Mouse (Mus musculus): Measurements from ENCODE around the gene Taf5.

Gene Taf5

DNA sequence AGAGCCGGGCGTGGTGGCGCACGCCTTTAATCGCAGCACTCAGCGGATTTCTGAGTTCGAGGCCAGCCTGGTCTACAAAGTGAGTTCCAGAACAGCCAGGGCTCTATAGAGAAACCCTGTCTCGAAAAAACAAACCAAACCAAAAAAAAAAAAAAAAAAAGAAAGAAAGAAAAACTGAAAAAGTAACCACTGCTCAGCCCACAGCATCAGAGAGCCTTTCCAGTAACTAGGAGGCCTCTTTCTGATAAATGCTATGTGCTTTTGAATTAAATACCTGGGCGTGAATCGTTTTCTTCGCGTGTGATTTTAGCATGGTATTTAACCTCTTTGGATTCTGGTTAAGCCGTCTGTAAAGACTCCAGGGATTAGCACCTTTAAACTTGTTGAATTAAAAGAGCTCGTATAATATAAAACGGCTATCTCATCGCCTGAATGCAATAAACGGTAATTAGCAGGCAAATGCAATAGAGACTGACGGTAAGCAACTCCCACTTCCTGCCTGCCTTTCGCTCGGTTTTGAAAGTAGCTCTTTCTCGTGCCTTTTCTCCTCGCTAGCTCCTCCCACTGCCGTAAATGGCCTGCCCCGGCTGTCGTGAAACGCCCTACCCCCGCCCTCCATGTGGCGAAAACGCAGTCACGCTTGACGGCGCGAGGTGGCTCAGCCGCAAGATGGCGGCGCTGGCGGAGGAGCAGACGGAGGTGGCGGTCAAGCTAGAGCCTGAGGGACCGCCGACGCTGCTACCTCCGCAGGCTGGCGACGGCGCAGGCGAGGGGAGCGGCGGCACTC, at the start of gene Taf5:
Gene Taf5, plus strand, starts transcription at position 651 of the 787 bp plus-strand sequence.
- DNase-seq (ENCODE audit: low read depth, low spot score) = peak; percentile 90

DNA sequence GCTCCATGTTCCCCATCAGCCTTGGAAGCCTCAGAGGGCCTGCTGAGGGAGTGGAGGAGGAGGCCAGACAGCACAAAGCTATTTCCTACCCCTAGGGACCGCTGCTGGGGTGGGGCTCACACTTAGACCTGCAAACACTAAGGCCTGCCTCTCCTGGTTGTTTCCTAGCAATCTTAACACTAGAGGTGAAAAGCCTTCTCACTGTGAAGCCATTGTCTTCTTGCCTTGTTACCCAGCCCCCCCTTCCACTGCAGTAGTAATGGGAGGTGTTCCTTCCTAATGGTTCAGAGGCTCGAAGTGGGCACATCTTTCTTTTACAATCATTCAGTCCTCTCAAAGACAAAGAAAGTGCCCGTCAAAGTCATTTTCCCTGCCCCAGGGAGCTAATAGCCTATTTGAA, 49.7 kb upstream of the Taf5 start:
- DNase-seq (ENCODE audit: low read depth, low spot score) = no peak

DNA sequence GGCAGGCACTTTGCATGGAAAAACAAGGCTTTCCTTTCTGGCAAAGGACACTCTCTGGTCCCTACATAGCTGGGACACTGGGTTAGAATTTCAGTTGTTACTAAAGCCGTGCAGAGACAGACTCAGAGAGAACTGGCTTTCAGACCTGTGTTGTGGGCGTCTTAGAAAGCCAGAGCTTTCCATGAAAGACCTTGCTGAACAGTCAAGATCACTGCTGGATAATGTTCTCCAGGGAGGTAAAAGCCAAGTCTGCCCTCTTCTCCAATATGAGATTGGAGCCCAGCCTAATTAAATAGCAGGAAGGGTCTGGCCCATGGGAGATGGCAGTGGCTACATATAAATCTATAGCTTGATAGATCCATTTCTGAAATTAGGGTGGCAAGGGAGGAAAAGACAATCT, 49.2 kb upstream of the Taf5 start:
- DNase-seq (ENCODE audit: low read depth, low spot score) = no peak

DNA sequence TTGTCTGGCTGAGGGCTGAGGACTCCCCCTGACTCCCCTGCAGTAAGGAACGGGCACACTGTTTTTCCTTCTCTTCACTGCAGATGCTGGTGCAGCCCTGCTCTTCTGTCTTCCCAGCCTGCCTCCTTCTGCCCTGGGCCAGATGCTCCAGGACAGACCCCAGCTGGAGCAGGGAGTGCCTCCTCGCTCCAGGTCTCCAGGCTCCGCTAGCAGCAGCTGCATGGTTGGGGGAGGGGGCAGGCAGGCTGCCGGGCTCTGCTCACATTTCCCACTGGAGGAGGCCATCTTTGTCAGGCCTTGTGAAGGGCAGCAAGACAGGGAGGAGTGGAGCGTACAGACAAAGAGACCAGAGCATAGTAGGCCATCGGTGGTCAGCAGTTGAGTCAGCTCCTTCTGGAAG, 48.2 kb upstream of the Taf5 start:
- DNase-seq (ENCODE audit: low read depth, low spot score) = no peak

DNA sequence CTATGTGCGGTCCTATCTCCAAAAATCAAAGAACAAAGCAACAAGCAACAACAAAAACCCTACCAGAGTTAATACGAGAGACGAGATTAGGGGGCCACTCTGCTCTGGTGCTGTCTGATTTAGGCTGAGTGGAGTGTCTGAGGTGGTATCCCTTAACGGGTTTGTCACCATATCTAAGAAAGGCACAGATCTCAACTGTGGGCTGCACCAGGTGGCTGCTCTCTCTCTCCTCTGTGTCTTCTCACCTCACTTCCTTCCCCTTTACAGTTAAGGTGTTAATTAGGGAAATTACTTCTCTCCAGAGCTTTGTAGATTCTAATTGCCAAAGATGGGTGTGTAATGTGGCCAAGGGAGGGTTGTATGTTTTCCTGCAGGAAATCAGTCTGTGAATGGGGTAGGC, 44.8 kb upstream of the Taf5 start:
- no peak for DNase-seq (ENCODE audit: low read depth, low spot score)

DNA sequence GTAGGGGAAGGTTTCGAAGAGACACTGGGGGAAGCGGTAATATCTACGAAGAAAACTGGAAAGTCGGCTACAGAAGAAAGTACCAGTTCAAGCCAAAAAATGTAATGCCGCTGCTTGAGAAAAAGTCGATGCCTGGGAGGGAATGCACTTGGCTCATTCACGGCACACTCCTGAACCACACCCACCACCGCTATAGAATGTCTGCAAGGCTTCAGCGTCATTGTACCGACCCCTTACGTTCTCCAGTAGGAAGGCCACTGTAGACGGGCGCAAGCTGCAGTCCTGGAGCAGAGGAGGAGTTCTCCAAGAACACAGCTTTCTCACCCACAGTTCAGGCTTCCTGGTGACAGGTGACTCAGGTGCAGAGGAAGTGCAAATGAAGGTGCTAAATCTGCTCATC, 44.0 kb upstream of the Taf5 start:
- DNase-seq (ENCODE audit: low read depth, low spot score) = no peak

DNA sequence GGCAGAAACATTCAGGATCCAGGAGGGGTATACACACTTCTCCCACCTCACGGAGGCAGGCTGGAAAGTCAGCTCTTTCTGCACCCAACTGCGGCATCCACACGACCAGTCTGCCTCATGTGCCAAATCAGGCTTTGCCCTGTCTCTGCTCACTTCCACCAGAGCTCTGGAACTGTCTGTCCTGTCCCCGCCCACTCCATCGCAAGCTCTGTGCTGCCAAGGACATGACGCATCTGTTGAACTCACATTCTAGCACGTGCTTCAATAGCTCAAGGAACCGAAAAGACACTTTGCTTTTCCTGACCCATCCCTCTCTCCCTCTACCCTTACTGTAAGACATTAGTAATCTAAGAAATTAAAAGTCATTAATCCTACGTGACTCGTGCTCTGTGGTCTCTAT, 42.6 kb upstream of the Taf5 start:
- no peak for DNase-seq (ENCODE audit: low read depth, low spot score)

DNA sequence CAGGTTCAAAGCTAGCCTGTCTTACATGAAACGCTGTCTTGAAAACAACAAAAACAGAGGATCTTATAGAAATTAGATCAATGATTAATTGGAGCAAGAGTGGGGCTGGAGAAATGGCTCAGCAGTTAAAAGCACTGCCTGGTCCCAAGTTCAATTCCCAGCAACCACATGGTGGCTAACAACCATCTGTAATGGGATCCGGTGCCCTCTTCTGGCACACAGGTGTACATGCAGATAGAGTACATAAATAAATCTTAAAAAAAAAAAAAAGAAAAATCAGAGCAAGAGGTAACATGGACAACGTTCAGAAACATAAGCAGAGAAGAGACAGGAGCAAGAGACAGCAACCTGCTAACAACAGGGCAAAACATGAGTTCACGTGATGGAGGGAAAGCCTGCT, 41.0 kb upstream of the Taf5 start:
- DNase-seq (ENCODE audit: low read depth, low spot score) = no peak

DNA sequence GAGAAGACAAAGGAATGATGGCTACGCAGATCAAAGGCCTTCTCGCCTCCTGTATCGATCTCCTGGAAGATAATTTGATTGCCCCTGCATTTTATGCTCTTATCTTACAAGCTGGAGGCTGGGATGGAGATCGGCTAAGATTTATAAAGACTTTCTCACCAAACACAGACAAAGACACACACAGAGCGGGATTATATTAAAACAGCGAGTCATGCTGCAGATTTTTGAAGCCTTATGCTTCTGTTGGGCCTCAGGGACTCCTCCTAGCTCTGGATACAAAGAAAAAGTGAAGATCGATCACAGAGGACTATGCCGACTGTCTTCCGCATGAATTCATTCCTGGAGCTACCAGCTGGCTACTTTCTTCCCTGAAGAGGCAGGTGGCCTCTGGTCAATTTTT, 37.8 kb upstream of the Taf5 start:
- DNase-seq (ENCODE audit: low read depth, low spot score) = no peak

DNA sequence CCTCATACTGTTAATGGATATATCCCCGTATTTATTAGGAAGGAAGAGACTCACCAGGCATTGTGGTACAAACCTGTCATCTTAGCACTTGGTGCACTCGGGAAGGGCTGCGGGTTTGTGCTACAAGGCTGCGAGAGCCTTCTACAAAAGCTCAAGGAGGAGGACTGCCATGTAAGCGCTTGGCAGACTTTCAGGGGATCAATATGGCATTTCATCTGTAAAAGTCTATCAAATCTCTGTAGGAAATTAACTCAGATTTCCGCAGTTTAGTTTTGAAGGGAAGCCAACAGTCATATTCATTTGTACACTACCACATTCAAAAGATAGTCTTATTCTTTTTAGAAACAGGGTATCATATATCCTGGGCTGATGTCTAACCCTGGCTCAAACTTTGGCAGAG, 35.8 kb upstream of the Taf5 start:
- DNase-seq (ENCODE audit: low read depth, low spot score) = no peak

DNA sequence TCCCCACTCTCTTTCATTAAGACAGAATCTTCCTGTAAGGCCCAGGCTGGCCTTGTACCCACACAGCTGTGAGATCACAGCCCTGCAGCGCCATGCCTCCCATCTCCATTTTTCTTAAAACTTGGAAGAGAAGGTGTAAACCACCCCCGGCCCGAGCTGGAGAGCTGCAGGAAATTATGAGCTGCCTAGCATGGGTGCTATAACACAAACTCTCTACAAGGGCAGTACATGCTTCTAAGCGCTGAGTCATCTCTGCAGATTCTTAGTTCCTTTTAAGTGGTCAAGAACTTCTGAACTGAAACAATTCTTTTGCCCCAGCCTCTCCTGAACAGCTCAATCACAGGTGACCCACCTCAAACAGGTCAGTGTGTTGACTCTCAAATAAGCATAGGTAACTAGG, 32.6 kb upstream of the Taf5 start:
- DNase-seq (ENCODE audit: low read depth, low spot score) = no peak

DNA sequence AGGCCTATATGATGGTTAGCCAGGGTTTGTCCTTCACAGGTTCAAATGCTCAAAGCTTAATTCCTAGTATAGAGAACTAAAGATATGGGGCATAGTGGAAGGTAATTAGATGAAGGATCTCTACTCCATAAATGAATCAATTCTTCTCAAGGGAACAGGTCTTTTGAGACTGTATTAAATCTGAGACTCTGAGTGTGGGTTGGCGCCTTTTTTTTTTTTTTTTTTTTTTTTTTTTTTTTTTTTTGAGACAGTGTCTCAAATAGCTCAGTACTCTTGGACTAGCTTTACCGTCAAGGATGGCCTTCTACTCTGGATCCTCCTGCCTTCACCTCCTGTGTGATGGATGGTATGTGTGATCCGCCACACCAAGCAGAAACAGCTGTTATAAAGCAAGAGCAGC, 30.9 kb upstream of the Taf5 start:
- DNase-seq (ENCODE audit: low read depth, low spot score) = no peak

DNA sequence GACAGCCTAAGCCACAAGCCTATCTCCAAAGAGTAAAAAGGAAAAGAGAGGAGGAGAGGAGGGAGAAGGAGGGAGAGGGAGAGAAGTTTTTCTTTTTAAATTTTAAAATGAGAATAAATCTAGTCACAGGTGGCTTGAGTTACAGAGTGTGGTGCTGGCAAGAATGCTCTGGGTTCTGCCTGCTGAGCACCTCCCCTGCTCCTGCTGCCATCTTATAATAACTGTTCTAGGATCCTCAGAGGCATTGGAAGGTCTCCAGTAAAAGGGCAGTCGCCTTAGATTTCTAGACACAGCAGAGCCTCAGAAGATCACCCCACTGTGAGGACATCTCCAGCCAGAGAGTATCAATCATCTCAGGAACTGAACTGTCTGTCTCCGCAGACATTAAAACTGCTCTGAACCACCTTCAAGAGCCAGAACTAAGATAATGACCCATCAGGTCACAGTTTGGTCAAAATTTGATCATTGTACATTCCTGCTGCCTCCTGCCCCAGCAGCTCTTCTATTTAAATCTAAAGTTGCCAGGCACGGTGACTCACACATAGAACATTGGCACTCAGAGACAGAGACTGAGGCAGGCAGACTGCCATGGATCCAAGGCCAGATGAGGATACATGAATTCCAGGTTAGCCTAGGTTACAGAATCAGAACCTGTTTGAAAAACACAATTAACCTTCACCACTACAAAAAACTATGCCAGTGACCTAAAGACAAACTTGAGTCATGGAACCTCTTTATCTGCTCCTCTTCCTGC, 26.6 kb upstream of the Taf5 start:
- DNase-seq (ENCODE audit: low read depth, low spot score) = no peak

DNA sequence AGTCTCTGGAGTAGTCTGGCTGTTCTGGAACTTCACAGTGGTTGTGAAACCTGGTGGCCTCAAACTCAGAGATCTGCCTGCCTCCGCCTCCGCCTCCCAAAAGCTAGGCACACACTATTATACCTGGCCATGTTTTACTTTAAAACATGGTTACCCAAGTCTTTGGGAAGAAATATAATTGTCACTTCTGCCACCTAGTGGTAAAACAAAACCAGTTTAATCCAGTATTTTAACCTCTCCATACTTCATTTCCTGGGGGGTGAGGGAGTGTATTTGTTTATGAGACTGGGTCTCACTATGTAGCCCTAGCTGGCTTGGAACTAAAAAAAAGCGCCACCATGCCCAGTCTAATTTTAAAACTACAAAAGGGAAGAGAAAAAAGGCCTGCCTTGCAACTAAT, 23.9 kb upstream of the Taf5 start:
- no peak for DNase-seq (ENCODE audit: low read depth, low spot score)

DNA sequence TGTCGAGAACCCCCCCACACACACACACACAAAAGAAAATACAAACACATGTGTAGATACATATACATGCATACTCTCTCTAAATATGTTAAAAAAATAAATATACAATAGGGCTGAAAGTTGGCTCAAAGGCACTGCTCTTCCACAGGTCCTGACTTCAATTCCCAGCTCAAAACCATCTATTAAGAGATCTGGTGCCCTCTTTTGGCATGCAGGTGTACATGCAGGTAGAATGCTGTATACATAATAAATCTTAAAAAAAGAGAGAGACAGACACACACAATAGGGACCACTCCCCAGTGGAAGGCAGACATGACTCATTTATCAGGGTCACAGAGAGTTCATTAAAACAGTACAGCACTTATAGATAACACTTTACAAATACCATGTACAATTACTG, 21.2 kb upstream of the Taf5 start:
- no peak for DNase-seq (ENCODE audit: low read depth, low spot score)

DNA sequence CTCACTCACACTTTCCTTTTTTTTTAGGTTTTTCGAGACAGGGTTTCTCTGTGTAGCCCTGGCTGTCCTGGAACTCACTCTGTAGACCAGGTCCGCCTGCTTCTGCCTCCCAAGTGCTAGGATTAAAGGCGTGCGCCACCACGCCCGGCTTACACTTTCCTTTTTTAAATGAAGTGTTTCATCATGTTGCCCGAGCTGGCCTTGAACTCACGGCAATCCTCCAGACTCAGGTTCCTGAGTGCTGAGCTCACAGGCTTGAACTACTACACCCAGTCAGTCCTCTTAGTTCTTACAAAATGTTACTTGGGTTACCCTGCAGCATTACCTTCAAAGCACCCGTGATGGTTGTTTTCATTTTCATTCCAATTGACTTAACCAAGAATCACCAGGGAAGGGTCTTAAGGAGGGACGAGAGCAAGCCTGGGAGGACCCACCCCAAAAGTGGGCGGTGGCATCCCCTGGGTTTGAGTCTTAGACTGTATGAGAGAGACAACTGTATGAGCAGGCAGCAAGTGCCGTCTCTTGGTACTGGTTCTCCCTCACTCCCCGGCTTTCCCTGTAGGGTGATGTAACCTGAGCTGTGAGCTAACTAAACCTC, 20.2 kb upstream of the Taf5 start:
- no peak for DNase-seq (ENCODE audit: low read depth, low spot score)

DNA sequence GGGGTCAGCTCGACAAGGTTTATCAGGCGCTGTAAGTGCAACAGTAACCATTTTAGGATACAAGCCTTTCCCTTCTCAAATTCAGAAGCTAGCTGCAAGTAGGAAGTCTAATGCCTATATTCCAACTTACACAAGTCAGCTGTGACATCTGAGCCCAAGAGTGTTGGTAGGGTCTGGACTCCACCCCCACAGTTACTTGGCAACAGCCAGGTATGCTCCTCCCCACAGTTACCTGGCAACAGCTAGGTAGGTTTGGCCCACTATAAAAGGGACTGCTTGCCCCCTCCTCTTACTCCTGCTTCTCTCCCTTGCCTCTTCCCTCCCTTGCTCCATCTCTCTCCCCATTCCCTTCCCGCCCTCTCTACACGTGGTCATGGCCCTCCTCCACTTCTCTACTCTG, 18.5 kb upstream of the Taf5 start:
- DNase-seq (ENCODE audit: low read depth, low spot score) = no peak

DNA sequence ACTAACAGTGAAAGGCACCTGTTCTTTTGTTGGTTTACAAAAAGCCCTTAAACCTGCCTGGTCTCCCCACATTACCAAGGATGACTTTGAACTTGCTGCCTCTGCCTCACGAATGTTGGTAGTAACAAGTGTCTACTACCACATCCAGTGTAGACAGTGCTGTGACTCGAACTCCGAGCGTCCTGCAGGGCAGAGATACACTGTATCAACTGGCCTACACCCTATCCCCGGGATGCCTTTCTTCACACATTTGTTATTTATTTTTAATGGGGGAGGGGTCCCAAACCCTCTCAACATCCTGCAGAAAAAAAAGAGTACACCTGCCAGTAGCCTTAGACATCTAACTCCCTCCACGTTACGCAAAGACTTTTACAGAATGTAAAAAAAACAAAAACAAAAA, 17.7 kb upstream of the Taf5 start:
- DNase-seq (ENCODE audit: low read depth, low spot score) = no peak

DNA sequence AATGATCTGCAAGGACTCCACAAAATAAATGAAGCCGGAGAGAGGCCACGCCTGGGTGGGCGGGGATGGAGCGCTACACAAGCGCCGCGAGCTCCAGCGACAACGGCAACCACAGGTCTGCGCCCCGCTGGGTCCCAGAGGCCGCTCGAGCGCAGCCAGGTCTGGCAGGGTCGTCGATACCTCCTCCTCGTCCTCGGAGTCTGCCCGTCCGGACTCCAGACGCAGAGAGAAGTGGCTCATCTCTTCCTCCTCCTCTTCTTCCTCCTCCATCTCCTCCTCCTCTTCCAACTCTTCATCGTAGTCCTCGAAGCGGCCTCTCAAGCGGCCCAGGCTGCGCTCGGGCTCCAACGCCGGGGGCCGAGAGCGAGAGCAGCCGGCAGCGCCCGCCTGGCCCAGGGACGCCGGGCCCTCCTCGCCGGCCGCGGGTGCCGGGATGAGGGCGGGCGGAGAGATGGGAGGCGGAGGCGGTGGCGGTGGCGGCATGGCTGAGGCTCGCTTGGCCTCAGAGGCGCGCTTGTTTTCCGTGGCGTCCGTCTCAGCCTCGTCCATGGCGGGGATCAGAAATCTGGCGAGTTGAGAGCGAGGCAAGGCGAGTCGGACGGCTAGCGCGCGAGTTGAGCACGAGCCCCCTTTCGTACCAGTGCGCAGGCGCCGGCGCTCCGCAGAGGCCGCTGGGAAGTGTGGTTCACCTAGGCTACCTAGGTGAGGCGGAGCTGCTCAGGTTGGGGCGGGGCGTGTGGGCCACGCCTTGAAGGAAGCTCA, 17.1 kb upstream of the Taf5 start, which contains the start of gene Pcgf6:
Gene Pcgf6, minus strand, starts transcription at position 636 of the 762 bp plus-strand sequence.
- DNase-seq (ENCODE audit: low read depth, low spot score) = peak; percentile 70

DNA sequence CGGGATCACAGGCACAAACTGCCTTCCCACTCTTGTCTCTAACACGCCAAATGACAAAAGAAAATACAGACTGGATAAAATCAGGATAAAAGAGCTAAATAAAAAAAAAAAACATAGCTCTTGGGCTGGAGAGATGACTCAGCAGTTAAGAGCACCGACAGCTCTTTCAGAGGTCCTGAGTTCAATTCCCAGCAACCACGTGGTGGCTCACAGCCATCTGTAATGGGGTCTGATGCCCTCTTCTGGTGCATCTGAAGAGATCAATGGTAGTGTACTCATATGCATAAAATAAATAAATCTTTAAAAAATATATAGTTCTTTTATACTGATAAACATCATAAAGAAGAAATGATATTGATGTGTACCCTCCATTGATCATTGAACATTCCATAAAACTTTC, 14.6 kb upstream of the Taf5 start:
- DNase-seq (ENCODE audit: low read depth, low spot score) = no peak

DNA sequence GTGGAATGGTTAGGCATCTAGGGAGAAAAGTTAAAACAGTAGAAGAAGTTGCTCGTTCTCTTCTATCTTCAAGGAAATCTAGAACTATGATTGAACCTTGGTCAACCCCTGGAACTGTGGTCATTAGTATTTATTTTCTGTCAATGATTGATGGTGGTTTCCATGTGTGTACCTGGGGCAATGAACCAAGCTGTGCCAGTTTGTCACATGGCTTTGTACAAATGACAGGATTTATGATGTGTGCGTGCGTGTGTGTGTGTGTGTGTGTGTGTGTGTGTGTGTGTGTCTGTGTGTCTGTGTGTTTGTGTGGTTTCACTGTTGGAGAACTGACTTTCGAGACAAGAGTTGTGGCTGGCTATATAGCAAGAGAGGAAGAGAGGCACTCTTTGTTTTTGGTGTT, 14.1 kb upstream of the Taf5 start:
- DNase-seq (ENCODE audit: low read depth, low spot score) = no peak

DNA sequence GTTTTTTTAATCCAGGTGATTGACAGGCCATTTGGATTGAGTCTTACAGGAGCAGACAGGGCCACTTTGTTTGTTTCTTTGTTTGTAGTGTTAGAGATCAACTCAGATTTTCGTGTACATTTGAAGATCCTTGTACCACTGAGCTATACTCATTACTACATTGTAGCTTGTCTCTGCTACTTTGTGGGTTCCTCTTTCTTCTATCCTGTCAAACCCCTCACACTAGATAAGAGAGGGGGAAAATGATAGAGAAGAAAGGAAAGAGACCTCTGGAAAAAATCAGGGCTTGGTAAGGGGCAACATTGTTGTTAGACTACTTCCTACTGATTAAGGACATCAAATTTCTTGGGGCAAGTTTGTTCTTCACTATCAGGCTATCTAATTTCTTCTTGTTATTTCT, 9.9 kb upstream of the Taf5 start:
- no peak for DNase-seq (ENCODE audit: low read depth, low spot score)
